20 mouse cellular contexts compared by ENCODE assay signal in genomic region chr7:125600136-125600535, GRCm38 (mm10). TPM values are rescaled to one million over a fixed set of nuclear protein-coding genes. Genes with fewer than 3 reads are reported as not detected.
DNase-seq lines count a peak whose midpoint lies in the region; TF ChIP-seq lines count a peak whose summit lies in the region.
"Had no signal": no experiment of that assay in that cellular context is flagged by ENCODE, and none has a peak within 500 bp of the region (broad histone marks: within the 10 kb centered on the region; RNA-seq: fewer than 3 reads in every experiment).

No protein-coding gene starts in this region.

- peak overlapping the region; percentile 84 for H3K27ac ChIP-seq in spleen, adult 2 months (ENCODE audit: insufficient read depth, low read length)
- H3K27ac ChIP-seq in macrophage = peak overlapping the region; percentile 98
- H3K27ac ChIP-seq in forebrain, embryonic 10.5 days = no peak overlapping the region; the same call in 1 of the 2 replicates
- H3K27ac ChIP-seq: embryonic facial prominence, embryonic 12.5 days; forebrain, embryonic 13.5 days; hindbrain, embryonic 15.5 days had no signal

- no peak for TF ChIP-seq CTCF in spleen, adult 2 months (IDR thresholded peaks at IDR 0.05; ENCODE audit: extremely low read depth, insufficient read depth, insufficient read length, insufficient replicate concordance)

- no peak for TF ChIP-seq POLR2A in spleen, adult 2 months (IDR thresholded peaks at IDR 0.05; ENCODE audit: low read depth, low read length)

- H3K4me3 ChIP-seq in spleen, adult 2 months (ENCODE audit: extremely low read depth, insufficient read depth, insufficient read length) = no peak overlapping the region
- no peak overlapping the region for H3K4me3 ChIP-seq in macrophage (ENCODE audit: inconsistent target)
- no peak overlapping the region for H3K4me3 ChIP-seq in forebrain, embryonic 10.5 days
- H3K4me3 ChIP-seq: embryonic facial prominence, embryonic 12.5 days; forebrain, embryonic 13.5 days; heart, embryonic 12.5 days; hindbrain, embryonic 15.5 days had no signal

- peaks cover 25% of the 10 kb centered on the region; the same call in 1 of the 2 replicates for H3K79me2 ChIP-seq in macrophage (ENCODE audit: inconsistent target)

- no peaks in the 10 kb centered on the region for H3K27me3 ChIP-seq in spleen, adult 2 months (ENCODE audit: control insufficient read depth, insufficient read depth, low read length)
- H3K27me3 ChIP-seq in forebrain, embryonic 10.5 days (ENCODE audit: poor library complexity, severe bottlenecking) = no peaks in the 10 kb centered on the region
- H3K27me3 ChIP-seq: embryonic facial prominence, embryonic 12.5 days; forebrain, embryonic 13.5 days; heart, embryonic 12.5 days; hindbrain, embryonic 15.5 days had no signal

- no peaks in the 10 kb centered on the region for H3K36me3 ChIP-seq in spleen, adult 2 months (ENCODE audit: control insufficient read depth, insufficient read depth, low read length)
- no peaks in the 10 kb centered on the region for H3K36me3 ChIP-seq in macrophage (ENCODE audit: inconsistent target)
- H3K36me3 ChIP-seq in forebrain, embryonic 10.5 days (replicated peaks) = no peaks in the 10 kb centered on the region
- H3K36me3 ChIP-seq: embryonic facial prominence, embryonic 12.5 days; heart, embryonic 12.5 days; hindbrain, embryonic 15.5 days had no signal

- peaks cover 54% of the 10 kb centered on the region; the same call in 1 of the 2 replicates for H3K4me1 ChIP-seq in spleen, adult 2 months (ENCODE audit: control insufficient read depth, insufficient read depth, insufficient read length)
- H3K4me1 ChIP-seq in forebrain, embryonic 10.5 days = peaks cover 5% of the 10 kb centered on the region; the same call in 1 of the 2 replicates
- H3K4me1 ChIP-seq: embryonic facial prominence, embryonic 12.5 days; forebrain, embryonic 13.5 days; hindbrain, embryonic 15.5 days had no signal

- H3K9me3 ChIP-seq in forebrain, embryonic 10.5 days = no peaks in the 10 kb centered on the region
- H3K9me3 ChIP-seq: embryonic facial prominence, embryonic 12.5 days; forebrain, embryonic 13.5 days; heart, embryonic 12.5 days; hindbrain, embryonic 15.5 days had no signal

- DNase-seq in spleen, adult 2 months (ENCODE audit: low read depth in 1 of 2, low spot score in 2 of 2) = no peak
- no peak for DNase-seq in spleen, postnatal 36 days (ENCODE audit: low spot score in 2 of 2)
- peak; percentile 28 for DNase-seq in T-cell, adult 2 months (ENCODE audit: low spot score)
- no peak for DNase-seq in thymus, postnatal 0 days (ENCODE audit: low spot score)
- no peak for DNase-seq in ovary, postnatal 14 days (ENCODE audit: low spot score)
- DNase-seq in forebrain, embryonic 10.5 days (ENCODE audit: extremely low spot score, low spot score) = no peak
- DNase-seq: adrenal gland, adult 2 months; adrenal gland, postnatal 25 days; cerebellum, adult 11 months; cerebellum, adult 8-10 months; cerebellum, postnatal 14 days; forebrain, postnatal 0 days; gastrocnemius, postnatal 14 days; heart, postnatal 36 days had no signal

- WGBS in spleen, adult 2 months = 48% methylated on average over 10 of the region's 10 CpGs
- 65% methylated on average over 10 of the region's 10 CpGs for WGBS in macrophage (ENCODE audit: missing documents)
- 80% methylated on average over 10 of the region's 10 CpGs for WGBS in forebrain, embryonic 10.5 days

RNA-seq across cellular contexts. Expression of gene Il21r, which starts 3.1 kb away (rescaled TPM):
- polyA plus RNA-seq in spleen, adult 2 months (2012; rRNA removed) = 138 and 180 TPM in 2 replicates
- 100 to 1,000 TPM in 1 of 26 experiments, 10 to 100 TPM in 18, 1 to 10 TPM in 7; 2.1 to 103 (median 34.8) TPM for total RNA-seq in macrophage (2018; cell fraction: chromatin; rRNA removed)
- 10 to 100 TPM; 11.9 to 91.3 (median 35.2) TPM for total RNA-seq in macrophage (2018; cell fraction: cytosol; rRNA removed)
- 100 to 1,000 TPM in 7 of 26 experiments, 10 to 100 TPM in 19; 11.6 to 141 (median 56.9) TPM for total RNA-seq in macrophage (2018; cell fraction: nucleus; rRNA removed)
- polyA plus RNA-seq in macrophage (2018) = 34.1 to 93.4 TPM (median 46.8 TPM) in 3 replicates
- 28.2 and 36.8 TPM in 2 replicates for polyA plus RNA-seq in thymus, postnatal 0 days (2015; fragmentation: Nextera tagmentation; extraction: Ambion mirVana)
- 0.25 and 0.42 TPM in 2 replicates for polyA plus RNA-seq in forebrain, embryonic 10.5 days (2016; fragmentation: Nextera tagmentation; extraction: Ambion mirVana)
- polyA plus RNA-seq: Patski had no signal

RNA-seq across cellular contexts. Expression of gene Il4ra, which starts 48.2 kb away (rescaled TPM):
- 83.4 and 91.5 TPM in 2 replicates for polyA plus RNA-seq in spleen, adult 2 months (2012; rRNA removed)
- 1,000 to 10,000 TPM in 1 of 26 experiments, 100 to 1,000 TPM in 25; 132 to 1,109 (median 198) TPM for total RNA-seq in macrophage (2018; cell fraction: chromatin; rRNA removed)
- 100 to 1,000 TPM in 14 of 26 experiments, 10 to 100 TPM in 12; 66.1 to 266 (median 101) TPM for total RNA-seq in macrophage (2018; cell fraction: cytosol; rRNA removed)
- total RNA-seq in macrophage (2018; cell fraction: nucleus; rRNA removed) = 1,000 to 10,000 TPM in 1 of 26 experiments, 100 to 1,000 TPM in 25; 132 to 1,059 (median 192) TPM
- 95.1 to 123 TPM (median 99.7 TPM) in 3 replicates for polyA plus RNA-seq in macrophage (2018)
- 45.8 and 47.1 TPM in 2 replicates for polyA plus RNA-seq in thymus, postnatal 0 days (2015; fragmentation: Nextera tagmentation; extraction: Ambion mirVana)
- 2.9 and 4.0 TPM in 2 replicates for polyA plus RNA-seq in forebrain, embryonic 10.5 days (2016; fragmentation: Nextera tagmentation; extraction: Ambion mirVana)

Comparison
In these comparisons a context has a peak if more than half of its experiments do, and no peak if none do; other contexts are left out.
1. RNA of gene Il21r, which starts 3.1 kb away (polyA plus RNA-seq): 138 to 180 TPM in spleen, adult 2 months, 28.2 to 36.8 TPM in thymus, postnatal 0 days and 34.1 to 93.4 TPM in macrophage; 0.25 to 0.42 TPM in forebrain, embryonic 10.5 days; every median in the first group is over 10 times any median in the second.